Mouse (Mus musculus) right cerebral cortex, adult 18-20 months (tissue): ENCODE data around the gene Dchs1.

Source experiments
- DNase-seq: peaks from one replicate; pipeline ENCODE4 v3.0.0; 2022; ENCODE audit warnings: mixed read lengths

Gene Dchs1

GRCm38 (mm10) chr7:105787285-105788140 is at the start of gene Dchs1:
TSS of gene Dchs1 (minus strand) at chr7:105787654.
- DNase-seq: no peak

DNA sequence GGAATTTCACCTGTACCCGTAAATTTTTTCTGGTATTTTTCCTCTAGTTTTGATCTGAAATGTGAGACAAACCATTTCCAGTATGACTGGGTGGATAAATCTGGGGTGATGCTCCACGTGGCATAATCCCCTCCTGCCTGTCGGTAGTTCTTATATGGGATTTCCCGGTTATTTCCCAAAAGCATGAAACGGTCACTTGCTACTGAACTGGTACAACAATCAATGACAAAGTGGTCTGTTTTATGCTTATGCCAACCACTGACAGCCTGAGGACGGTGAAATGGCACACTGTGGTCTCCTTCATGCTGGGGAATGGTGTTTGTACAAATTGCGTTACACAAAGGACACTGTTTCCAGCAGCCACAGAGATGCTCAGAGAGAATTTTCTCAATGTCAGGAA is 36.8 kb upstream of the Dchs1 start:
- no peak for DNase-seq

GRCm38 (mm10) chr7:105818483-105818882 is 31.0 kb upstream of the Dchs1 start:
- no peak for DNase-seq

DNA sequence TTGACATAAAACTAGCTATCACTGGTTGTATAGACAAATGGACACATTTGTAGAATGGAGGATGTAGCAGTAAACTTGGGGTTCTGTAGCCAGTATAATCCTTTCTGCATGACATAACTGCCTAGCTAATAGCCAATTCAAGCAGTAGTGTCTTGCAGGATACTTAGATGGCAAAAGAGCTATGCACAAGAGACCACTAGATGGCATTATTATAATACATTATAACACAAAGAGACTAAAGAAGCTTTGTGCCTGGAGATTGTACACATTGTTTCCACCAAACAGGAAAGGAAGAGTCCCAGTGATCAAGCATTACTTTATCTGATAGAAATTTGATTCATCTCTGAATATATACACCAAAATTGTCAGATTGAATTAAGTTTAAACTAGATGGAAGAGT is 29.3 kb upstream of the Dchs1 start:
- DNase-seq: no peak

GRCm38 (mm10) chr7:105813326-105813725 is 25.9 kb upstream of the Dchs1 start:
- DNase-seq: no peak

DNA sequence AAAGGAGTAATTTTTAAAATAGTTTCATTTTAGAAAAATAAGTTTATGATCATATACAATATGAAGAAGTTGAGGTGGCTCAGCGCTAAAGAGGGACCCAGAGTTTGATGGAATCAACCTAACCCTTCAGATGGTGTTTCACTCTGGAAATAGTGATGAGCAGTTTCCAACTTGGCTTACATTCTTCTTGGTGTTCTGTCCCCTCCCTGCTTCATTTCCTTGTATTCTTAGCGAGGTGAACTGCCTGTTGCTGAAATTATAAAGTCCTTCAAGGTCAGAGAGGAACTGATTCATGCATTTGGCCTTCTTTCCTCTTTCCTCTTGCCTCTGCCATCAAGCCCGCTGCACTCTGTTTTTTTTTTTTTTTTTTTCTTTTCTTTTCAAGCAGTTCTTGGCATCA is 25.1 kb upstream of the Dchs1 start:
- no peak for DNase-seq

DNA sequence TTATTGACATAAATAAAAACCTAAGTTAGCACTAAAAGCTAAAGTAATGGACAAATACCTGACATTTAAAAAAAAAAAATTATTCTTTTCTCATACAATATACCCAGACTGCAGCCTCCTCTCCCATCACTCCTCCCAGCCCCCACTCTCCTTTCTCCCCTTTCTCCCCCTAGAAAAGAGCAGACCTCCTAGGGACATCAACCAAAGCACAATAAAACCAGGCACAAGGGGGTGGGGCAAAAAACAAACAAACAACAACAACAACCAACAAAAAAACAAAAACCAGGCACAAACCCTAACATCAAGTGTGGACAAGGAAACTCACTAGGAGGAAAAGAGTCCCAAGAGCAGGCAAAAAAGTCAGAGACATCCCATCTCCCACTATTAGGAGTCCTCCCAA is 24.1 kb upstream of the Dchs1 start:
- DNase-seq: no peak

DNA sequence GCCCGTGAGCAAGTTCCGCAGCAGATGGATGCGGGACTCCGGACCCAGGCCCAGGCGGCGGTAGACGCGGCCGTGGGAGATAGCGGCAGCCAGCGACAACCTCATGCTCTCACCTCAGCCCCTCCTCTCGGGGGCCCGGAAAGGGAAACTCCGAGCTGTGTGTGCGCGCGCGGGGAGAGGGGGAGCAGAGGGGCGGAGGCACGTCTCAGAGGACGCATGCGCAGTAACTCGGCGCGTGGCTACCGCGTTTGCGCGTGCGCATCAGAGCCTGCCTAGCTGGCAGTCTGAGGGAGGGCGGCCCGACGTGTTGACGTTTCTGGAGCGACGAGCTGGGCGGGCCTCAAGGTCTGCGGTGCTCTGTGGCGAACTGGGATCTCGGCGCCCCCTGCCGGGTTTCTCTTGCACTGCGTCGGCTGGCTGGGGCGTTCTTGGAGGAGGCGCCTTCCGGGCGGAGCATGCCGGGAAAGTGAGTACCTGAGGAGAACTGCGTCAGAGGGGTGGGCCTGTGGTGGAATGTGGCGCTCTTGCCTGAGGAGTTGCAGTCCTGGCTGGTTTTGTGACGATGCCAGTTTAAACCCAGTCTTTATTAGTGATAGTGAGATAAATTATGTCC is 23.5 kb upstream of the Dchs1 start, which contains the start of gene Mrpl17:
Mrpl17 (minus strand) TSS at position 223 of the 613 bp plus-strand sequence.
- peak; percentile 100 for DNase-seq

GRCm38 (mm10) chr7:105810280-105810876 is 22.9 kb upstream of the Dchs1 start:
- no peak for DNase-seq

DNA sequence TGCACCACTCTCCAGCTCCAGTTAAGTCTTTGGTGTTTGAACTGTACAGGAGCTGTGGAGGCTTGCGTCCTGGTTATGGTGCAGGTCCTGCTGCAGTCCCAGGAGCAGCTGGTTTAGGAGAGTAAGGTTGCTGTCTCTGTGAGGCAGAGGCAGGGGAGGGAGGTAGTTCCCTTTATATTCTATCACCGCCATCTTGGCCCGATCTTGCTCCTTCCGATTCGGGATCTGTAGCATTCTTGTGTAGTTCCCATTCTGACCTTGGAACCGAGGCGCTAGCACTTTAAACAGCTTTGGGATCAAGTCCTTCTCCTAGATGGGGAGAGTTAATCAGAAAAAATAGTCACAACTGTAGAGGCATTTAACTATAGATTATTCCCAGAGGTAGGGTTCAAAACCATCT is 22.4 kb upstream of the Dchs1 start:
- no peak for DNase-seq

- no peak for DNase-seq
These were observed 20.9 kb upstream of the Dchs1 start for GRCm38 (mm10) chr7:105808385-105808784.

DNA sequence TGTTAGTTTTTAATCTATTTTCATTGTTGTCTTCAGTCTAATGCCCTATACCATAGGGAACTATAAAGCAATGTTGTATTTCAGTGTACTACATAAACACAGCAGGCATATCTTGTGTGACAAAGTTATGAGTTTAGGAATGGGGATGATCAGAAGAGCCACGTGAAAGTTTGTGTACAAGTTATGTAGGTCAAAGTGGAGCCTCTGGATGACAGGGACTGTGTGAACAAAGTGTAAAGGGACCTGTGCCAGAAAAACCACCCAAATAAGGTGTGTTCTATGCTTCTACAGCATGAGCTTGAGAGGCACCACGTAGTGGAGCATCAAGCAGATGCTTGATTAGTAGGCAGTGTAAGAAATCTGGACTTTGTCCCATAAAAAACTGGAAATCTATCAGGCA is 19.3 kb upstream of the Dchs1 start:
- no peak for DNase-seq

- DNase-seq: no peak
These were observed 18.7 kb upstream of the Dchs1 start for GRCm38 (mm10) chr7:105806125-105806524.

DNA sequence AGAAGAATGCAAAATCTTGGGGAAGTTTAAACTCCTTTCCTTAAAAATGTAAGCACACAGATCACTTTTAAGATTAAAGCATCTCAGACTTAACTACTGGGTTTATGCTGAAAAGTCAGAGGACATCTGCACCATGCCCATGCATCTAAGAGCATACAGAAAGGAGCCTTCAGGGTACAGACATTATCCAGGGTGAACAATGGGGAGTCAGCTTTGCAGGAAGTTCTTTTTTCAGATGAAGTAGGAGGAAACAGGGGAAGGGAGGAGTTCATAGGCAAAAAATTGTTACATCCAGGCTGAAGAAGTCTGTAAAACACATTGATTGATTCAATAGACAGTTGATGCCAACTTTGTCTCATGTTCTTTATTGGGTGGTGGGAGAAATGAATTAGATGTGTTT is 16.0 kb upstream of the Dchs1 start:
- DNase-seq: no peak

- DNase-seq: no peak
These were observed 15.3 kb upstream of the Dchs1 start for GRCm38 (mm10) chr7:105802771-105803170.

GRCm38 (mm10) chr7:105802312-105802711 is 14.9 kb upstream of the Dchs1 start:
- no peak for DNase-seq

DNA sequence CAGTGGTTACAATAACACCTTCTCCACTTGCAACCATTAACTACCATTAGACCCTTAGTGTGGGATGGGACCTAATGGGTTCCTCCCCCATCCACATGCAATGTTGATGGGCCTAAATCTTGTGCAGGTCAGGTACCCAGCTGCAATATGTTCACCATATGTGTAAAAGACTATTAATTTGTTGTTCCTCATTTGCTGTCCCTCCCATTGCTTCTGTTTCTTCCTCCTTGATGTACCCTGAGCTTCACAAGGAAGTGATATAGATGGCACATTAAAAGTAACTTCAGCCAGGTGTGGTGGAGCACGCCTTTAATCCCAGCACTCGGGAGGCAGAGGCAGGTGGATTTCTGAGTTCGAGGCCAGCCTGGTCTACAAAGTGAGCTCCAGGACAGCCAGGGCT is 9.5 kb upstream of the Dchs1 start:
- DNase-seq: no peak

DNA sequence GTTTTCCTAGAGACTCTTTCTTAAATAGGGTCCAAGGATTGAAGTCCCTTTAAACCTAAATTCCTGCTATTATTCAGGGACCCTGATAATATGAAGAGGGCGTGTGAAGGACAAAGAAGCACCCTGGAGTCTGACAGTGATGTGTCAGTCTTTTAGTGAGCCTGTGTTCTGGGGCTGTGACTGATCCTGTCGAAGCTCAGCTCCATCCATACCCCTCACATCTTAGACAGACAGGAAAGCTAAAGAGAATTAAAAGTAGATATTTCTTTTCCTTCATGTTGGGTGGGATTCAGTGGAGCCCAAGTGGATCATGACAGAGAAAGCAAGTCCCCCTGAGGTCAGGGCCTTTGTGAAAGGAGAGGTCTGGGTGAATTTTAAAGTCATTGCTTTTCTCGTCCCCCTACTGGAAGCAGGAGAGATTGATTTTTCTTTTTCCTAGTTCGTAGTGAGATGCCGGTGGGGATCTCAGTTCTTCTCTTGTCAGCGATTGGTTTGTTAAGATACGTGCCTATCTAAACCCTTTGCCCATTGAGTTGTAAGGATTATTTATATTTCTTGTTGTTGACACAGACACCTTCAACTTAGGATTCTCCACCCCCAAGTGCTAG is 8.4 kb upstream of the Dchs1 start:
- DNase-seq: no peak

GRCm38 (mm10) chr7:105793701-105794100 is 6.2 kb upstream of the Dchs1 start:
- DNase-seq: no peak

- DNase-seq: no peak
These were observed 3.7 kb upstream of the Dchs1 start for GRCm38 (mm10) chr7:105791147-105791546.

- no peak for DNase-seq
These were observed 759 bp downstream of the Dchs1 start for GRCm38 (mm10) chr7:105786506-105787284.

DNA sequence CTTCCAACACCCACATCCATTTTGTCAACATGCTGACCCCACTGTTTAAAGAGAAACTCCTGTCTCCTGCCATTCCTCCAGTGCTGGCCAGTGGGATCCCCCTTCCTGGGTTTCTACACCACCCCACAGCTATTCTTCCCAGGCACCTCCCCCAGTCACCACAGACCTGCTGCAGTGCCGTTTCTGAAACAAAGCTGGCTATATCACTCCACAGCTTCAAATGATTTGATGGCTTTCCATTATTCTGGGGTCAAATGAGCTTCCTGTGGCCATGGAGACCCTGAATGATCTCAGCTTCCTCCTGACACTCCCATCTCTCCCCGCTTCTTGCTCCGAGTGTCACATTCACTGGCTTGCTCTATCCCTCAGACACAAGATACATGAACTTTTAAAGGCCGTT is 2.9 kb downstream of the Dchs1 start:
- DNase-seq: no peak

DNA sequence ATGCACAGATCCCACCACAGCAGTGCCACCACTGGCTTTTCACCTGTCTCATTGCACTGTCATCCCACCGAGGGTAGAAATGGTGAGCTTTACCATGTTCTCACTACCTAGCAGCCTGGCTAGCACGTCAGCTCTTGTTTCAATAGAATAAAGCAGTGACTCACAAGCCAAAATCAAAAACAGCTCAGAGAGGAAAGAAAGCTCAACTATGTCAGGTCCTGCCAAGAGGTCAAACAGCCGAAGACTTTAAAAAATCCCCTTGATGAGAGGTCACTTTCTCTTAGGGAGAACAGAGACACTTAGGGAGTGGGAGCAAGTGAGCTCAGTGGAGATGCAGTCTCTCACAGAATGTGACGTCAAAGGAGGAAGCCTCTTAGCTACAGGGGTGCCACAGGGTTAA is 3.6 kb downstream of the Dchs1 start:
- no peak for DNase-seq
